Mouse (Mus musculus) small intestine, adult 10 weeks (tissue): ENCODE results near the gene Insm2. TPM values are rescaled to one million over a fixed set of nuclear protein-coding genes. Genes with fewer than 3 reads are reported as not detected.

Experiments
- polyA plus RNA-seq: library from polyadenylated mRNA; stranded (reverse); fragments of 350-450 nt; fragmentation: Illumina TruSeq; extraction: RNeasy Lipid Tissue Mini Kit (QIAGEN cat#74804); gene quantifications from one replicate; pipeline ENCODE4 v1.2.3, GENCODE M21; 2014; ENCODE audit warnings: low replicate concordance

Insm2 gene
- not detected for polyA plus RNA-seq

DNA sequence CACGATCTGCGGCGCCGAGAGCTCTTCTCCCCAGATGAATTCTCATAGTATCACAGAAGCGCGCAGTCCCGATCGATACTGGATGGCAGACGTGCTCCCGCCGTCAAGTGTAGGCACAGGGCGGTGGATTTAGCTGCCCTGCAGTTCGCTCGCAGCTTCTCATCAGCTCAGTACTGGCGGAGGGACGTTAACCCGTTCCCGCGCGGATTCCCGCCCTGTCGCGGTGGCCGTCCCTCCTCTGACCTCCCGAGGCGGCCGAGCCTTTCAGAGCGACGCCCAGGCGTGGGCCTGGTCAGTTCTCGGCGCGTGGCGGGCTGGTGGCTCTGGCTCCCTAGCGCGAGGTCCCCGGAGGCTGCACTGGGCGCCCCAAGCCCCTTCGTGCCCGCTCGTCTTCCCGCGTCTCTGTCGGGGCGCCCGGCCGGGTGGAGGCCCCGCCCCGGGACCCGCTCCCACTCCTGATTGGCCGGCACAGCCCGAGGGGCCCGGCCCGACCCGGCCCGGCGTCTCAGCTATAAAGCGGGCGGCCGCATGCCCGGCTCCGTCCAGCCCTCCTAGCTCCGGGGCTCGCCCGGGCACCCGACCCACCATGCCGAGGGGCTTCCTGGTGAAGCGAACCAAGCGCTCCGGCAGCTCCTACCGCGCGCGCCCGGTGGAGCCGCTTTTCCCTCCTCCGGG, at the start of gene Insm2:
Gene Insm2, plus strand, starts transcription at position 541 of the 675 bp plus-strand sequence.

DNA sequence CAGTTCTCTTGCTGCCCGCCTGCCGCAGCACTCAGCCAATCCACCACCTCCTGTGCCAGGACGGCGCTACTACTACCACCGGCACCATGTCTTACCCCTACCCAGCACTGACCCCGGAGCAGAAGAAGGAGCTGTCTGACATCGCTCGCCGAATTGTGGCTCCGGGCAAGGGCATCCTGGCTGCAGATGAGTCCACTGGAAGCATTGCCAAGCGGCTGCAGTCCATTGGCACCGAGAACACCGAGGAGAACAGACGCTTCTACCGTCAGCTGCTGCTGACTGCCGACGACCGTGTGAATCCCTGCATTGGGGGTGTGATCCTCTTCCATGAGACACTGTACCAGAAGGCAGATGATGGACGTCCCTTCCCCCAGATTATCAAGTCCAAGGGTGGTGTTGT, 34.0 kb upstream of the Insm2 start, which contains the start of gene Aldoart2:
Gene Aldoart2, plus strand, starts transcription at position 34 of the 400 bp plus-strand sequence.

Other genes with a start within 250 kb of the Insm2 start
- 267 TPM for gene Psma6, start 215.2 kb upstream of the Insm2 start, polyA plus RNA-seq
- 28.2 TPM for gene Nfkbia, start 106.8 kb upstream of the Insm2 start, polyA plus RNA-seq
- not detected for gene Aldoart2, start 34.2 kb upstream of the Insm2 start, polyA plus RNA-seq
- 36.3 TPM for gene Ralgapa1, start 221.7 kb downstream of the Insm2 start, polyA plus RNA-seq
- 16.3 TPM for gene Brms1l, start 236.9 kb downstream of the Insm2 start, polyA plus RNA-seq